In the genomic region with DNA sequence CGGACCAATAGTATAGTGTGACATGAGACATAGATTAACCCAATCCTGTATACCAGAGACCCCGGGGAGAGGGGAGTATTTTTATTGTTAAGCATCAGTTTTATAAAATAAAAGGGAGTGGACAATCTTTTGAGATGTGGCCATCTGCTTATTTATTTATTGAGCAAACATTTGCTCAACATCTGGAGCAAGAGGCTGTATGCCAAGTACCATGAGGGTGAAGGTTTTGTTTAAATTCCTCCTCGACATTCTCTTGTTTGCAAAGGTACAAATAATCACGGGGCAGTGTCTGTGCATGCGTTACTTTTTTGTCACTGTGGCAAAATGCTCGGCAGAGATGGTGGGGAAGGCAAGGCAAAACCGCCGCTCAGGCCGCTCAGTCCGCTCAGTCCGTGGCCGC, we compare ENCODE assay signal across 25 mouse cellular contexts. TPM values are rescaled to one million over a fixed set of nuclear protein-coding genes. Genes with fewer than 3 reads are reported as not detected.
DNase-seq lines count a peak whose midpoint lies in the region; ATAC-seq and TF ChIP-seq lines count a peak whose summit lies in the region.
"Had no signal": no experiment of that assay in that cellular context is flagged by ENCODE, and none has a peak within 500 bp of the region (broad histone marks: within the 10 kb centered on the region; RNA-seq: fewer than 3 reads in every experiment).

No protein-coding gene starts in this region.

- no peak for TF ChIP-seq POLR2A in heart, adult 2 months (IDR thresholded peaks at IDR 0.05; ENCODE audit: insufficient read depth, low read depth, low read length)
- TF ChIP-seq POLR2A in lung, adult 2 months (IDR thresholded peaks at IDR 0.05; ENCODE audit: borderline replicate concordance, extremely low read depth, low read depth, low read length): no peak

- no peak overlapping the region for H3K9ac ChIP-seq in heart, adult 2 months (ENCODE audit: low read depth, low read length)
- H3K9ac ChIP-seq in lung, embryonic 14.5 days: no peak overlapping the region
- H3K9ac ChIP-seq in stomach, postnatal 0 days (ENCODE audit: low read length): no peak overlapping the region
- H3K9ac ChIP-seq: embryonic facial prominence, embryonic 12.5 days; forebrain, embryonic 13.5 days; forebrain, embryonic 15.5 days; forebrain, postnatal 0 days had no signal

- no peak for ATAC-seq in lung, embryonic 14.5 days (ENCODE audit: insufficient read depth)
- no peak for ATAC-seq in stomach, postnatal 0 days (ENCODE audit: low FRiP score, low TSS enrichment)
- ATAC-seq: forebrain, embryonic 13.5 days; forebrain, embryonic 15.5 days; forebrain, postnatal 0 days had no signal

- WGBS in heart, adult 2 months: 87% methylated on average over 12 of the region's 12 CpGs
- WGBS in lung, embryonic 14.5 days: 63% methylated on average over 12 of the region's 12 CpGs
- WGBS in lung, adult 2 months: 69% methylated on average over 12 of the region's 12 CpGs
- WGBS in stomach, postnatal 0 days: 61% methylated on average over 12 of the region's 12 CpGs

- no peak overlapping the region for H3K4me2 ChIP-seq in lung, embryonic 14.5 days
- H3K4me2 ChIP-seq in stomach, postnatal 0 days (replicated peaks; ENCODE audit: low read depth): no peak overlapping the region
- H3K4me2 ChIP-seq: embryonic facial prominence, embryonic 12.5 days; forebrain, embryonic 13.5 days; forebrain, embryonic 15.5 days had no signal

- peak; percentile 17 for DNase-seq in heart, adult 11 months
- no peak for DNase-seq in heart, adult 2 months
- DNase-seq in lung, embryonic 14.5 days: peak; percentile 23
- no peak for DNase-seq in lung, adult 2 months
- DNase-seq in 3T3-L1 (ENCODE audit: low read depth, low spot score): peak; percentile 24
- peak; percentile 35 for DNase-seq in adipocyte (ENCODE audit: low spot score)
- DNase-seq in stomach, postnatal 0 days (ENCODE audit: low spot score): no peak
- DNase-seq: adrenal gland, adult 8-10 months; adrenal gland, postnatal 14 days; adrenal gland, postnatal 36 days; cerebellum, adult 11-12 months; cerebellum, adult 9-10 months; forebrain, postnatal 0 days had no signal

- H3K4me1 ChIP-seq in heart, adult 2 months (ENCODE audit: control insufficient read depth, insufficient read depth, low read length): no peaks in the 10 kb centered on the region
- no peaks in the 10 kb centered on the region for H3K4me1 ChIP-seq in lung, embryonic 14.5 days (ENCODE audit: insufficient read depth)
- H3K4me1 ChIP-seq in lung, adult 2 months (ENCODE audit: control insufficient read depth, insufficient read depth, low read length): no peaks in the 10 kb centered on the region
- H3K4me1 ChIP-seq in stomach, postnatal 0 days (replicated peaks; ENCODE audit: control insufficient read depth, insufficient read depth): no peaks in the 10 kb centered on the region
- H3K4me1 ChIP-seq: embryonic facial prominence, embryonic 12.5 days; forebrain, embryonic 13.5 days; forebrain, embryonic 15.5 days had no signal

- TF ChIP-seq CTCF in heart, adult 2 months (IDR thresholded peaks at IDR 0.05): no peak
- no peak for TF ChIP-seq CTCF in lung, embryonic 14.5 days (IDR thresholded peaks at IDR 0.05; ENCODE audit: low read depth)
- TF ChIP-seq CTCF in lung, adult 2 months (IDR thresholded peaks at IDR 0.05; ENCODE audit: insufficient read depth, low read length): no peak
- no peak for TF ChIP-seq CTCF in stomach, postnatal 0 days (IDR thresholded peaks at IDR 0.05; ENCODE audit: low read depth)

- H3K9me3 ChIP-seq in lung, embryonic 14.5 days (ENCODE audit: low read depth, low read length): no peaks in the 10 kb centered on the region
- no peaks in the 10 kb centered on the region for H3K9me3 ChIP-seq in stomach, postnatal 0 days (ENCODE audit: control insufficient read depth, low read length)
- H3K9me3 ChIP-seq: embryonic facial prominence, embryonic 10.5 days; embryonic facial prominence, embryonic 12.5 days; forebrain, embryonic 13.5 days; forebrain, embryonic 15.5 days; G1E had no signal

- H3K4me3 ChIP-seq in heart, adult 2 months: no peak overlapping the region
- H3K4me3 ChIP-seq in lung, embryonic 14.5 days (ENCODE audit: low read depth, low read length): no peak overlapping the region
- no peak overlapping the region for H3K4me3 ChIP-seq in lung, adult 2 months (replicated peaks; ENCODE audit: extremely low read depth, low read depth, low read length)
- no peak overlapping the region for H3K4me3 ChIP-seq in stomach, postnatal 0 days (ENCODE audit: low read depth, low read length)
- H3K4me3 ChIP-seq: embryonic facial prominence, embryonic 10.5 days; embryonic facial prominence, embryonic 12.5 days; forebrain, embryonic 13.5 days; forebrain, embryonic 15.5 days had no signal

- H3K79me2 ChIP-seq in heart, adult 2 months (replicated peaks; ENCODE audit: control insufficient read depth, insufficient read depth, low read length): no peaks in the 10 kb centered on the region

- no peaks in the 10 kb centered on the region for H3K36me3 ChIP-seq in heart, adult 2 months (ENCODE audit: control insufficient read depth, insufficient read depth, low read length)
- H3K36me3 ChIP-seq in lung, embryonic 14.5 days (ENCODE audit: insufficient read depth): no peaks in the 10 kb centered on the region
- H3K36me3 ChIP-seq in stomach, postnatal 0 days (ENCODE audit: control insufficient read depth, insufficient read depth, low read length): no peaks in the 10 kb centered on the region
- H3K36me3 ChIP-seq: embryonic facial prominence, embryonic 10.5 days; embryonic facial prominence, embryonic 12.5 days; forebrain, embryonic 15.5 days; G1E had no signal

- H3K27me3 ChIP-seq in heart, adult 2 months (ENCODE audit: control insufficient read depth, insufficient read depth, low read length): no peaks in the 10 kb centered on the region
- H3K27me3 ChIP-seq in lung, embryonic 14.5 days (ENCODE audit: insufficient read depth, low read length): no peaks in the 10 kb centered on the region
- no peaks in the 10 kb centered on the region for H3K27me3 ChIP-seq in stomach, postnatal 0 days (ENCODE audit: control insufficient read depth, insufficient read depth, low read length)
- H3K27me3 ChIP-seq: CH12.LX; embryonic facial prominence, embryonic 12.5 days; forebrain, embryonic 13.5 days; forebrain, embryonic 15.5 days had no signal

- intact Hi-C loops in heart, adult 2 months (cut with DNase I): no loop called here

- TF ChIP-seq EP300 in heart, adult 2 months (IDR thresholded peaks at IDR 0.05; ENCODE audit: insufficient read depth, low read depth, low read length): no peak
- no peak for TF ChIP-seq EP300 in stomach, postnatal 0 days (optimal IDR thresholded peaks at IDR 0.05)

- no peak overlapping the region for H3K27ac ChIP-seq in heart, adult 2 months
- no peak overlapping the region; the same call in 1 of the 2 replicates for H3K27ac ChIP-seq in lung, embryonic 14.5 days (ENCODE audit: low read depth)
- no peak overlapping the region for H3K27ac ChIP-seq in stomach, postnatal 0 days (replicated peaks)
- H3K27ac ChIP-seq: embryonic facial prominence, embryonic 10.5 days; embryonic facial prominence, embryonic 12.5 days; forebrain, embryonic 13.5 days; forebrain, embryonic 15.5 days had no signal

RNA-seq across cellular contexts. Expression of a gene that starts 32.4 kb away (rescaled TPM):
- total RNA-seq in heart, adult 2 months (2021): 1 to 10 TPM; 5.7 to 6.0 TPM
- 11.7 and 12.8 TPM in 2 replicates for polyA plus RNA-seq in heart, adult 2 months (2012; rRNA removed)
- 79.0 and 82.5 TPM in 2 replicates for polyA plus RNA-seq in lung, embryonic 14.5 days (2014; fragmentation: Nextera tagmentation; extraction: Ambion mirVana)
- polyA plus RNA-seq in lung, adult 2 months (2012; rRNA removed): 56.3 and 80.9 TPM in 2 replicates
- polyA plus RNA-seq in stomach, postnatal 0 days (2015; fragmentation: Nextera tagmentation; extraction: Ambion mirVana): 18.0 and 19.5 TPM in 2 replicates
- polyA plus RNA-seq: G1E had no signal

RNA-seq across cellular contexts. Expression of a gene that starts 33.7 kb away (rescaled TPM):
- total RNA-seq in heart, adult 2 months (2021): not detected
- not detected in 2 replicates for polyA plus RNA-seq in heart, adult 2 months (2012; rRNA removed)
- not detected in 2 replicates for polyA plus RNA-seq in lung, embryonic 14.5 days (2014; fragmentation: Nextera tagmentation; extraction: Ambion mirVana)
- polyA plus RNA-seq in lung, adult 2 months (2012; rRNA removed): not detected in 2 replicates
- polyA plus RNA-seq in stomach, postnatal 0 days (2015; fragmentation: Nextera tagmentation; extraction: Ambion mirVana): not detected in 2 replicates
- total RNA-seq: adrenal gland, adult 18-20 months; adrenal gland, adult 8-10 months; adrenal gland, postnatal 14 days; adrenal gland, postnatal 36 days; CH12.LX; forebrain, postnatal 0 days; G1E had no signal
- polyA plus RNA-seq: C2C12; cerebellum, adult 2 months; cortical plate, adult 2 months; embryonic facial prominence, embryonic 10.5 days; embryonic facial prominence, embryonic 12.5 days; embryonic facial prominence, embryonic 14.5 days; forebrain, embryonic 11.5 days; forebrain, embryonic 13.5 days; forebrain, embryonic 15.5 days; forebrain, postnatal 0 days; G1E had no signal

RNA-seq across cellular contexts. Expression of a gene that starts 59.6 kb away (rescaled TPM):
- total RNA-seq in heart, adult 2 months (2021): 1 to 10 TPM in 1 of 2 experiments, not detected in 1; 1.9 TPM
- polyA plus RNA-seq in heart, adult 2 months (2012; rRNA removed): 0.12 TPM in 1 of 2 replicates, not detected in the other
- 0.20 and 0.32 TPM in 2 replicates for polyA plus RNA-seq in lung, embryonic 14.5 days (2014; fragmentation: Nextera tagmentation; extraction: Ambion mirVana)
- not detected in 2 replicates for polyA plus RNA-seq in lung, adult 2 months (2012; rRNA removed)
- 0.19 and 0.21 TPM in 2 replicates for polyA plus RNA-seq in stomach, postnatal 0 days (2015; fragmentation: Nextera tagmentation; extraction: Ambion mirVana)
- polyA plus RNA-seq: forebrain, embryonic 11.5 days; forebrain, embryonic 15.5 days; G1E had no signal

Comparison
In these comparisons a context has a peak if more than half of its experiments do, and no peak if none do; other contexts are left out.
1. DNase-seq: peak in heart, adult 11 months (single experiment), lung, embryonic 14.5 days (single experiment), 3T3-L1 (single experiment) and adipocyte (single experiment); none in heart, adult 2 months (0 of 2), lung, adult 2 months (single experiment) and stomach, postnatal 0 days (single experiment).